Mouse (Mus musculus): Measurements from ENCODE around the gene Slc39a11.

The Slc39a11 gene

GRCm38 (mm10) chr11:113649353-113650210 is at the start of gene Slc39a11:
Gene Slc39a11 (minus strand): TSS chr11:113650079.
- DNase-seq (ENCODE audit: low read depth, low spot score): peak; percentile 58

- DNase-seq (ENCODE audit: low read depth, low spot score): no peak
These were observed 49.8 kb upstream of the Slc39a11 start for GRCm38 (mm10) chr11:113699643-113700042.

- DNase-seq (ENCODE audit: low read depth, low spot score): no peak
These were observed 48.2 kb upstream of the Slc39a11 start for GRCm38 (mm10) chr11:113698013-113698545.

- DNase-seq (ENCODE audit: low read depth, low spot score): no peak
These were observed 47.7 kb upstream of the Slc39a11 start for GRCm38 (mm10) chr11:113697571-113697970.

- no peak for DNase-seq (ENCODE audit: low read depth, low spot score)
These were observed 42.0 kb upstream of the Slc39a11 start for GRCm38 (mm10) chr11:113691851-113692250.

- DNase-seq (ENCODE audit: low read depth, low spot score): no peak
These were observed 41.4 kb upstream of the Slc39a11 start for GRCm38 (mm10) chr11:113691318-113691717.

- no peak for DNase-seq (ENCODE audit: low read depth, low spot score)
These were observed 40.6 kb upstream of the Slc39a11 start for GRCm38 (mm10) chr11:113690506-113690905.

- DNase-seq (ENCODE audit: low read depth, low spot score): no peak
These were observed 37.2 kb upstream of the Slc39a11 start for GRCm38 (mm10) chr11:113687031-113687430.

GRCm38 (mm10) chr11:113684707-113685426 is 35.0 kb upstream of the Slc39a11 start:
- no peak for DNase-seq (ENCODE audit: low read depth, low spot score)

GRCm38 (mm10) chr11:113683957-113684706 is 34.3 kb upstream of the Slc39a11 start, which contains the start of the genes Fam104a and D11Wsu47e:
Gene Fam104a (minus strand): TSS chr11:113684155.
Gene D11Wsu47e (plus strand): TSS chr11:113684412.
- peak; percentile 96 for DNase-seq (ENCODE audit: low read depth, low spot score)

GRCm38 (mm10) chr11:113683627-113683956 is 33.7 kb upstream of the Slc39a11 start:
- no peak for DNase-seq (ENCODE audit: low read depth, low spot score)

- DNase-seq (ENCODE audit: low read depth, low spot score): no peak
These were observed 33.2 kb upstream of the Slc39a11 start for GRCm38 (mm10) chr11:113682897-113683626.

- no peak for DNase-seq (ENCODE audit: low read depth, low spot score)
These were observed 32.1 kb upstream of the Slc39a11 start for GRCm38 (mm10) chr11:113681979-113682378.

GRCm38 (mm10) chr11:113680954-113681353 is 31.1 kb upstream of the Slc39a11 start:
- DNase-seq (ENCODE audit: low read depth, low spot score): no peak

GRCm38 (mm10) chr11:113678373-113678772 is 28.5 kb upstream of the Slc39a11 start:
- DNase-seq (ENCODE audit: low read depth, low spot score): no peak

GRCm38 (mm10) chr11:113677378-113677777 is 27.5 kb upstream of the Slc39a11 start:
- no peak for DNase-seq (ENCODE audit: low read depth, low spot score)

GRCm38 (mm10) chr11:113676847-113677246 is 27.0 kb upstream of the Slc39a11 start:
- DNase-seq (ENCODE audit: low read depth, low spot score): no peak

- DNase-seq (ENCODE audit: low read depth, low spot score): no peak
These were observed 24.7 kb upstream of the Slc39a11 start for GRCm38 (mm10) chr11:113674595-113674994.

GRCm38 (mm10) chr11:113673614-113674013 is 23.7 kb upstream of the Slc39a11 start:
- no peak for DNase-seq (ENCODE audit: low read depth, low spot score)

- DNase-seq (ENCODE audit: low read depth, low spot score): no peak
These were observed 19.8 kb upstream of the Slc39a11 start for GRCm38 (mm10) chr11:113669711-113670110.

GRCm38 (mm10) chr11:113668857-113669256 is 19.0 kb upstream of the Slc39a11 start:
- DNase-seq (ENCODE audit: low read depth, low spot score): no peak
